Mouse (Mus musculus) brain, embryonic 14.5 days (tissue): ENCODE data around the gene Cd3e.
"Not testable (repeated sequence)": the region's sequence is repeated elsewhere in the genome, so short reads cannot be mapped to it uniquely, and the experiment has no call there.

ENCODE experiments used
- CTCF ChIP-seq: fragments of 200-500 bp; IDR thresholded peaks from 2 replicates; pipeline ENCODE4 v1.5.1; 2012; ENCODE audit warnings: inconsistent platforms, mild to moderate bottlenecking, moderate library complexity, borderline replicate concordance; ENCODE audit not compliant: insufficient read depth, insufficient read length; ENCODE audit errors: extremely low read depth
- POLR2A ChIP-seq: fragments of 200-500 bp; IDR thresholded peaks from 2 replicates; pipeline ENCODE4 v1.6.1; 2012; ENCODE audit warnings: mild to moderate bottlenecking, inconsistent platforms, borderline replicate concordance; ENCODE audit not compliant: poor library complexity, insufficient read depth, insufficient read length, severe bottlenecking; ENCODE audit errors: extremely low read depth

GRCm38 (mm10) chr9:44967763-44968162, 41.7 kb downstream of the Cd3e start:
- not testable (repeated sequence) for TF ChIP-seq CTCF, POLR2A
